Mouse (Mus musculus) kidney, adult 2 months (tissue): ENCODE measurements around the gene Cabin1. TPM values are rescaled to one million over a fixed set of nuclear protein-coding genes. Genes with fewer than 3 reads are reported as not detected.

Experiments
- DNase-seq: peaks from one replicate; pipeline ENCODE4 v3.0.0; 2021
- H3K27ac ChIP-seq: fragments of 200-500 bp; 2 replicates; pipeline ENCODE4 v1.5.1; 2012; ENCODE audit warnings: low read depth, low read length, control low read depth, inconsistent platforms; ENCODE audit not compliant: insufficient read depth
- H3K27me3 ChIP-seq: fragments of 200-500 bp; replicated peaks from 2 replicates; pipeline ENCODE4 v1.6.1; 2012; ENCODE audit warnings: mild to moderate bottlenecking, moderate library complexity, low read length, inconsistent platforms; ENCODE audit not compliant: control insufficient read depth, insufficient read depth
- H3K36me3 ChIP-seq: fragments of 200-500 bp; 2 replicates; pipeline ENCODE4 v1.6.1; 2012; ENCODE audit warnings: mild to moderate bottlenecking, moderate library complexity, low read length, inconsistent platforms; ENCODE audit not compliant: control insufficient read depth, insufficient read depth
- H3K4me1 ChIP-seq: fragments of 200-500 bp; 2 replicates; pipeline ENCODE4 v1.6.1; 2011; ENCODE audit warnings: low read length; ENCODE audit not compliant: control insufficient read depth, insufficient read depth
- H3K4me3 ChIP-seq: fragments of 200-500 bp; 2 replicates; pipeline ENCODE4 v1.5.1; 2011; ENCODE audit warnings: mild to moderate bottlenecking, low read depth, low read length, control low read depth; ENCODE audit not compliant: insufficient read depth
- CTCF ChIP-seq: fragments of 200-500 bp; conservative IDR thresholded peaks from 2 replicates; pipeline ENCODE4 v1.5.1; 2011; ENCODE audit warnings: low read depth, mild to moderate bottlenecking, control low read depth, low read length, moderate library complexity, mixed read lengths; ENCODE audit not compliant: insufficient read depth, insufficient read length
- POLR2A ChIP-seq: fragments of 200-500 bp; IDR thresholded peaks from one replicate; pipeline ENCODE4 v1.6.1; 2011; ENCODE audit warnings: low read depth, low read length, control low read depth
- WGBS: fragments of 180-500 bp; shearing (Covaris S2); methylation state at CpG from one replicate; pipeline ENCODE4 v1.1.7; 2018; 5-methylcytosine and 5-hydroxymethylcytosine counted together
- polyA plus RNA-seq: library from polyadenylated mRNA; depleted of rRNA; stranded (reverse); fragments of >200 nt; gene quantifications from 2 replicates; pipeline ENCODE4 v1.2.3, GENCODE M21; 2012

Cabin1 gene
- polyA plus RNA-seq, 1 experiment, result 24.6 TPM

- WGBS, result 67% methylated on average over 3 of the region's 3 CpGs
- Histone ChIP-seq H3K4me3 (no peak overlapping the region), H3K27ac (no peak overlapping the region), H3K4me1 (no peaks in the 10 kb centered on the region), H3K36me3 (no peaks in the 10 kb centered on the region), H3K27me3 (no peaks in the 10 kb centered on the region)
- no peak for DNase-seq
- TF ChIP-seq CTCF (no peak), POLR2A (no peak)
Measured at GRCm38 (mm10) chr10:75627490-75627889, 136.7 kb downstream of the Cabin1 start.

GRCm38 (mm10) chr10:75626991-75627390 is 137.2 kb downstream of the Cabin1 start:
- no peak overlapping the region for H3K27ac ChIP-seq
- TF ChIP-seq POLR2A, result no peak
- no peak for TF ChIP-seq CTCF
- no peaks in the 10 kb centered on the region for H3K36me3 ChIP-seq
- DNase-seq, result no peak
- 39% methylated on average over 3 of the region's 3 CpGs for WGBS
- no peaks in the 10 kb centered on the region for H3K4me1 ChIP-seq
- no peaks in the 10 kb centered on the region for H3K27me3 ChIP-seq
- no peak overlapping the region for H3K4me3 ChIP-seq

GRCm38 (mm10) chr10:75625920-75626319 is 138.2 kb downstream of the Cabin1 start:
- 53% methylated on average over 6 of the region's 6 CpGs for WGBS
- Histone ChIP-seq H3K4me3 (no peak overlapping the region), H3K27me3 (no peaks in the 10 kb centered on the region), H3K36me3 (no peaks in the 10 kb centered on the region), H3K27ac (no peak overlapping the region), H3K4me1 (no peaks in the 10 kb centered on the region)
- TF ChIP-seq CTCF (no peak), POLR2A (no peak)
- no peak for DNase-seq

GRCm38 (mm10) chr10:75620818-75621217 is 143.3 kb downstream of the Cabin1 start:
- no peak for DNase-seq
- WGBS, result 43% methylated on average over 3 of the region's 3 CpGs
- H3K27ac ChIP-seq, result no peak overlapping the region
- TF ChIP-seq CTCF (no peak), POLR2A (no peak)
- no peaks in the 10 kb centered on the region for H3K36me3 ChIP-seq
- H3K4me3 ChIP-seq, result no peak overlapping the region
- no peaks in the 10 kb centered on the region for H3K27me3 ChIP-seq
- H3K4me1 ChIP-seq, result no peaks in the 10 kb centered on the region

GRCm38 (mm10) chr10:75616044-75616443 is 148.1 kb downstream of the Cabin1 start:
- TF ChIP-seq CTCF (no peak), POLR2A (no peak)
- no peak for DNase-seq
- Histone ChIP-seq H3K4me1 (no peaks in the 10 kb centered on the region), H3K27ac (no peak overlapping the region), H3K4me3 (no peak overlapping the region), H3K36me3 (no peaks in the 10 kb centered on the region), H3K27me3 (no peaks in the 10 kb centered on the region)
- 87% methylated on average over 4 of the region's 4 CpGs for WGBS

- DNase-seq, result no peak
- Histone ChIP-seq H3K27me3 (no peaks in the 10 kb centered on the region), H3K36me3 (no peaks in the 10 kb centered on the region), H3K4me3 (no peak overlapping the region), H3K4me1 (no peaks in the 10 kb centered on the region), H3K27ac (no peak overlapping the region)
- TF ChIP-seq POLR2A (no peak), CTCF (no peak)
- WGBS, result 65% methylated on average over 7 of the region's 7 CpGs
Measured at GRCm38 (mm10) chr10:75610486-75610885, 153.7 kb downstream of the Cabin1 start.

- H3K27ac ChIP-seq, result no peak overlapping the region
- 75% methylated on average over 11 of the region's 11 CpGs for WGBS
- no peak overlapping the region for H3K4me3 ChIP-seq
- H3K36me3 ChIP-seq, result no peaks in the 10 kb centered on the region
- no peaks in the 10 kb centered on the region for H3K27me3 ChIP-seq
- no peak for TF ChIP-seq CTCF
- no peaks in the 10 kb centered on the region for H3K4me1 ChIP-seq
- no peak for DNase-seq
Measured at GRCm38 (mm10) chr10:75608975-75609374, 155.2 kb downstream of the Cabin1 start.

- Histone ChIP-seq H3K27me3 (no peaks in the 10 kb centered on the region), H3K4me1 (no peaks in the 10 kb centered on the region), H3K4me3 (no peak overlapping the region), H3K36me3 (no peaks in the 10 kb centered on the region), H3K27ac (no peak overlapping the region)
- TF ChIP-seq POLR2A, result no peak
- TF ChIP-seq CTCF, result no peak
- WGBS, result 92% methylated on average over 4 of the region's 4 CpGs
- DNase-seq, result no peak
Measured at GRCm38 (mm10) chr10:75607253-75607652, 156.9 kb downstream of the Cabin1 start.
